Mouse (Mus musculus) MN1 (cell line): ENCODE data around the gene Vmn1r85.
"Not testable (repeated sequence)": the region's sequence is repeated elsewhere in the genome, so short reads cannot be mapped to it uniquely, and the experiment has no call there.

ENCODE experiments used
- DNase-seq: peaks from one replicate; pipeline ENCODE4 v3.0.0-alpha.2; 2016; ENCODE audit warnings: low spot score

The Vmn1r85 gene

DNA sequence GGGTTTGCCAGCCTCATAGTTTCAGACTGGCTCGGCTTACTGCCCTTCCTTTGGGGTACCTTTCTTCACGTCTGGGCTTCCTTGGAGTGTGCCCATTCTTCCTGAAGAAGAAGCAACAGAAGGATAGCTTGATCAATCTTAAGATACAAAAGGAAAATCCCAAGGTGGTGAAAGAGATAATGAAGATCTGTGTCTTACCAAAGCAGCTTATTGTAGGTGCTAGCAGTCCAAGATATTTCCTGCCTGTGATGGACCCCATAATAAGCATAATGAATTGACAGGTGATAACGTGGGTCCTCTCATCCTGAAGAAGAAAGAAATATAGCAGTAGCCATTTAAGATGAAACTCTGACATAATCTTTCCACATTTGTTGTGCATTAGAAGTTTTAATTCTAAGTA is at the start of gene Vmn1r85:
Gene Vmn1r85 (minus strand): TSS at position 101 of the 400 bp plus-strand sequence.
- DNase-seq, result no peak

DNA sequence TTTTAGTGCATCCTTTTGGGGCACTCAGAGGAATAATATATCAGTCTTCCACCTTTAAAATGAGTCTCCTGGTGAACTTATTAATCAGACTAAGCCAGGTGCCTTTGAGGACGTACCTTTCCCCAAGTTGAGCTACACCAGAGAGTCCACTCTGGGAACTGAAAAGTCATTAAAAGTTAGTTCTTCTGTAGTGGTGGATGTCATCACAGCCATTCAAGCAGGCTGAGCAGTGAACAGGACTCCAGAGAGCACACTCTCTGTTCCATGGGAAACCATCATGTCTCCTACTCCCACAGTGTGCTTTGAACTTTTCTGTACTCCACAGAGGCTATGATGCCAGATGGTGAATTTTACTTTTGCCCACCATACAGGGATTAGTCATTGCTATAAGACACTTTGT is 45.1 kb upstream of the Vmn1r85 start, which contains the start of gene Vmn1r87:
Gene Vmn1r87 (minus strand): TSS at position 101 of the 400 bp plus-strand sequence.
- DNase-seq, result no peak

DNA sequence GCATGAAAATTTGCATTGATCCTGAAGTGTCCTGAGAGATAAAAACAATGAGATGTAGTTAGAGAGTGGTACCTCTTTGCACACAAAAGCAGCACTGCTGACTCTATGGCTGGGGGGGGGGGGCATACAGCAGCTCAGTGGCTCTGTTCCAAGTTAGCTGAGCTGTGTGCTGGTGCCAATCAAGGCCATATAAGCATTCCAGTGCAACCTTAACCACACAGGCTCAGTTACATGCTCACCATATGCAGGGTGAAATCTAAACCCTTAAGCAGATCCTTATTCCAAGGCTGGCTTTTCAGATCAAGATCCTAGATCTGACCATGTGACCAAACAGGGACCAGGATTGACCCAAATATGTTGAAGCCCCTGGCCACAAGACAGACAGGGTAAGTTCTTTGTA is 42.4 kb upstream of the Vmn1r85 start:
- DNase-seq, result no peak

DNA sequence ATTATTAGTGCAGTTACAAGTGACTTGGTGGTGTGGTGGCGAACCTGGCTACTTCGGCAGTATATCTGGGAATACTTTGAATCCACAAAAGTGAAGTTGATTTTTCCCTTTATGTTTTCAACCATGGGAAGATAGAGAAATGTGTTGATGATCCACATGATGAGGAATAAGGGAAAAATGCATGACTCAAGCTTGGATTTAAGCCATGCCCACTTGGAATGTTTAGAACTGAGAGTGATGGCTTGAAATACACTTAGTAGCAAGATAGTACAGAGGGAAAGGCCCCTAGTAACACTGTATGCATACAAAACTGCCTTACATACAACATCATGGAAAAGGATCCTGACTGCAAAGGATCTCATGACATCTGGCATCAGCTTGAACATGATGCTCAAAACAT is 36.9 kb upstream of the Vmn1r85 start:
- DNase-seq, result no peak

DNA sequence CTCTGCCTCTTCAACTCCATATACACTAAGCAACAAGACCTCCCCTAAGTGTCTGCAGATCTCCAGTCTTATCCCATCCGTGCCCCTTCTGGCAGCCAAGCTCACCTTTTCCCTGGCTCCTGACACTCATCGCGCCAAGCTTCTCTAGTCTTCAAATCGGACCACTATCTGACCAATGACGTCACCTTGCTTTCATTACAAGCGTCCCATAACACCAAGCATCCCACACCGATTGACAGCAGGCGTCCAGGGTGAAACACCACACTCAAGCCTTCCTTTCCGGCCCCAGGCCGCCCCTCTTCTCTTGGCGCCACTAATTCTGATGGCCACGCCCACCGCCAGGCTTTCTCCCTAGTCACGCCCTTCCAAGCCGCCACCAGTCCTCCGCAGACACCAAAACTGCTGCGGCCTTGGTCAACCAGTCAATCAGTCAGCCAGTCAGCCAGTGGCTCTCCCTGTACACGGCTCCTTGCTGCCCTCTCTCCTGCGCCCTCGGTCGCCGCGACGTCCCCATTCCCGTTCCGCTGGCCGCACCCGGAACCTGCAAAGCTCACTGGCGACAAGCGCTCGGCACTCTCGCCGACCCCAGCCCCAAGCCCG is 28.7 kb upstream of the Vmn1r85 start:
- DNase-seq, result not testable (repeated sequence)

DNA sequence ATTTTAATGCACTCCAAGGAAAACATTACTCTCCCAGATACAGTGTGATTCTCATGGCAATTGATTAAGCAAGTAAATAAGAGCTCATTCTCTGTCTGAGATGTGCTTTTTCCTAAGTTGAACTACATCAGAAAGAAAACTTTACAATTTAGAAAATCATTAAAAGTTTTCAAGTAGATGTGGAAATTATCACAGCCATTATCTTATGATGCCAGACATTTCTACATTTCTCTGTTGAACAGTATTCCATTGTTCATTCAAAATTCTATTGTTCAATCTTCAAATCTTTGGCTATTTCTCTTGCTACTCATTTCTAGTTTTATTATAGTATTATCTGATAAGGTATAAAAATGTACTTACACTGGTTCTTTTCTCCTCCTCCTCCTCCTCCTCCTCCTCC is 24.8 kb upstream of the Vmn1r85 start, which contains the start of gene Vmn1r86:
Gene Vmn1r86 (minus strand): TSS at position 101 of the 400 bp plus-strand sequence.
- no peak for DNase-seq

DNA sequence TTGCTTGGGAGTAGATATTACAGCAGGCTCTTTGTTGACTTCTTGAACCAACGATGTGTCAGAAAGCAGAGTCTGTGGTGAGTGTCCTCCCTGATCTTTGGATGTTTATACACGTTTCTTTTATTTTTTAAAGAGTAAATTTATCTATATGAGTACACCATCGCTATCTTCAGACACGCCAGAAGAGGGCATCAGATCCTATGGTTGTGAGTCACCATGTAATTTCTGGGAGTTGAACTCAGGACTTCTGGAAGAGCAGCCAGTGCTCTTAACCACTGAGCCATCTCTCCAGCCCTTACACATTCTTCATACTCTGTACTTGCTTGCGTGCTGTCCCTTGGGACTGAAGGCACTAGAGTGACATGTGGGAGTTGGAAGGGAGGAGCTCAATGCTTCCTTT is 22.7 kb downstream of the Vmn1r85 start:
- DNase-seq, result no peak

DNA sequence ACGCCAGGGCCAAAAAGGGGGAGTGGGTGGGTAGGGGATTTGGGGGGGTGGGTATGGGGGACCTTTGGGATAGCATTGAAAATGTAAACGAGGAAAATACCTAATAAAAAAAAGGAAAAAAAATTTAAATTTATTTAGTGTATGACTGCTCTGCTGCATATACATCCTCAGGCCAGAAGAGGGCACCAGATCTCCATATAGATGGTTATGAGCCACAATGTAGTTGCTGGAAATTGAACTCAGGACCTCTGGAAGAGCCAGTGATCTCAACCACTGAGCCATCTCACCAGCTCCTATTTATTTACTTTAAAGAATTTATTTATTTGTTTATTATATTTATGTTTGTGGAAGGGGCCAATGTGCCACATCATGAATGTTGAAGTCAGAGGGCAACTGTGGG is 31.6 kb downstream of the Vmn1r85 start:
- not testable (repeated sequence) for DNase-seq

DNA sequence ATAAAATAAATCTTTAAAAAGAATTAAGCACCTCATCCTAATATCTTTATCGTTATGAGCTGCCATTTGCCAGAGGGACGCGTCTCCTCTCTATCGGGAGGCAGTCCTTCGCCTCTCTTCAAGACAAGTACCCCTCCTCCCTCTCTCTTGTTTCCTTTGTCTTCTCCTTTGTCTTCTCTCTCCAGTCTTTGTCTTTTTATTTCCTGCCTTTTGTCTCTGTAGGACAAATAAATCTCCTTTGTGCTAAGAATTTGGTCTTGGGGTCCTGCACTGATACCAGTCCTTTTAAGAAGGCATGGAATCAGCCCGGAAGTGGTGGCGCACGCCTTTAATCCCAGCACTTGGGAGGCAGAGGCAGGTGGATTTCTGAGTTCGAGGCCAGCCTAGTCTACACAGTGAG is 35.4 kb downstream of the Vmn1r85 start:
- no peak for DNase-seq

DNA sequence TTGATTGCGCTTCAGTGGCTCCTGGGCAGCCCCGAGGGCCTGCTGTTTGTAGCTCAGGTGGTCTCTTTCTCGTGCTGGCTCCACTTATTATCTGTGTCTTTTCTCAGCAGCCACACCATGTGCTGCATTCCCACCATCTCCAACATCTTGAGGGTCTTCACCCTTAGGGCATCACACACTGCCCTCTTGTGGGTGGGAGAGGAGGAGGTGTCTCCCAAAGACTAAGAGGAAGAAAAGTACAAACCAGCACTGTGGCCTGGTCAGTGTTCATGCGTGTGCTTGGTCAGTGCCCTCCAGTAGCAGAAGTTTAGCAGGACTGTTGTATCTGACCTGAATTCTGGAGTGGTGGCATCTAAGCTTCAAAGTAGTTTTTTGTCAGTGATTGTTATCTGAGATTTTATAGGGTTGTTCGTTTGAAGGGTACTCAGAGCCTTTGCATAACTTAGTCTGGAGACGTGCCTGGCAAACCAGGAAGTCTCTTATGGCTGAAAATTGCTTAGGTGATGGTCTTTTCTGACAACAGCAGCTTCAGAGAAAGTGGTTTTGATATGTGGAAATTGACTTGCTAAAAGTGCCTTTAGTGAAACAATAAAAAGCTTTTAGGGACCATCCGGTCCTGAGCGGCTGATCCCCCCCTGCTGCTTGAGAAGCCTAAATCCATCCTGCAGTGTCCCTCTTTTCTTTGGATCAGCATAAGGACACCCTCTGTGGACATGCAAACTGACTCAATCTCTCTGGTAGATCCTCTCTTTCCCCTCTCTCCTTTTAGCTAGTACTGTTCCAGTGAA is 37.9 kb downstream of the Vmn1r85 start:
- DNase-seq, result no peak

DNA sequence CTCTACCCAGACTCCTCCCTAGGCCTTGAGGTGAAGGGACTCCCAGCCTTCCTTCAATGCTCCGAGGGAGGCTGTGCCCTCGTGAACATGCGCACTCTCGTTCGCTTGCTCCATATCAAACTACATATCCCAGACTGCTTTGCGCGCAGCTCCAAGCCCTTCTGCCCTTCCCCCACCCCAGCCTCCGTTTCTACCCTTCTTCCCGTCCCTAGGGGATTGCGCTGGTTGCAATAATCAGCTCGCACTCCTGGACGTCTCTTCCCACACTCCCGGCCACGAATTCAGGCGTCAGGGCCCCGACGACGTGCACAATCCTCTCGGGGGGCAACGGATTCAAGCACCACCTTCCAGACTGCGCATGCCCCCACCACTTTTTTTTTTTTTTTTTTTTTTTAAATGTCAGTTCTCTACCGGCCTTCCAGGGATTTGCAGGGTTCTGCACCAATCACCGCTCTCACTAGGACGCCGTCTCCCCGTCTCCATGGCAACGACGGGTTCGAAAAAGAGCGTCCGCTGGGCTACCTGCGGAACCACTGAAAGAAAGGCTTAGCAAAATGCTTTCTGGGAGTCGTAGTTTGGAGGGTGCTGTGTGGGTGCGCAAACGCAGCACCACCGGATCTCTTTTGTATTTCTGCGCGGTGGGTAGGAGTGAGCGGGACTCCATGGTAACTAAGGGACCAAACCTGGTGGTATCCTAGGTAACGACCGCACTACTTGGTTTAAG is 40.5 kb downstream of the Vmn1r85 start, which contains the start of gene Mzf1:
Gene Mzf1 (minus strand): TSS at position 478 of the 724 bp plus-strand sequence.
- DNase-seq, result peak; percentile 96

DNA sequence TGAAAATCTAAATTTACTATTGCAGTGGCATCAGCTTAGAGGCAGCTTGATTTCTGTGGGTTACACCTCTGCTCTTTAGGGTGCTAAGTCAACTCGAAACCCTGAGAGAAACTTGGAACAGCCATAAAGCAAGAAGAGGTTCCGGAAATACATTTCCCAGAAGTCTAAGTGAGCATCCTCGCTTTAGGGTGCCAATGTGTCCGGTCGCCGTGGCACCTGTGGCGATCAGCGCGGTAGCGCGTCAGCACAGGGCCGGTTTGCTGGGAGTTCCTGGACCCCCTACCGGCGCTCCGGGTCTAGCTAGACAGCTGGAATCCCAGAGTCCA is 41.0 kb downstream of the Vmn1r85 start:
- no peak for DNase-seq

DNA sequence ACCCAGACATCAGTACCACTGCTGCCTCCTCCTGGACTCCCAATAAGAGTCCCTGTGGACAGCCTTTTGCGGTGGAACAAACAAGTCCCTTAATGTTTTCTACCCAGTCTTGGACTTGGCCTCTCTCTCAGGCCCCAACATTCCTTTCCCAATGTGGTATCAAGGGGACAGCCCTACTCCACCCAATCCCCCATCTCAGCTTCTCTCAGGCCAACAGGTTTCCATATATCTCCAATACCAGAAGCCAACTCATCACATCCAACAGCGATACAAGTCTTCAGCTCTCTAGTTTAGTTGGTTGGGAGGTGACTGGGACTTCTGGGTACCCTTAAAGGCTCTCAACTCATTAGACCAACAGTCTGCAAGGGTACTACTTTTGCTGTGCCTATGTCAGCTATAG is 41.5 kb downstream of the Vmn1r85 start:
- no peak for DNase-seq

DNA sequence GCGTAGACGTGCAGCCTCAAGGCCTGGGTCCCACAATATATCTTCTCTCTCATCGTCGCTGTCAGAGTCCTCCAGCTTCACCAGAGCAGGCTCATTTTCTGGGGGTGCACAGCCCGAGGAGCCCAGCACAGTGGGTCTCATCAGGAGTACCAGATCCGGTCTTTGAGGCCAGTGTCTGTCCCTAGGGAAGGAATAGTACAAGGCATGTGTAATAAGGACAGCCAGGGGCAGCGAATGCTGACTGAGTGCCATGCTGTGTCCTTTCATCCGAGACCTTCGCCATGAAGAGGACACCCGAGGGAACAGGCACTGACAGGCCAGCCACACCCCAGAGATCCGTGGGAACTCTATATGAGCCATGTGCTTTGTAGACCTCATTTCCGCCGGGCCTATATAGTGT is 42.0 kb downstream of the Vmn1r85 start:
- DNase-seq, result no peak

DNA sequence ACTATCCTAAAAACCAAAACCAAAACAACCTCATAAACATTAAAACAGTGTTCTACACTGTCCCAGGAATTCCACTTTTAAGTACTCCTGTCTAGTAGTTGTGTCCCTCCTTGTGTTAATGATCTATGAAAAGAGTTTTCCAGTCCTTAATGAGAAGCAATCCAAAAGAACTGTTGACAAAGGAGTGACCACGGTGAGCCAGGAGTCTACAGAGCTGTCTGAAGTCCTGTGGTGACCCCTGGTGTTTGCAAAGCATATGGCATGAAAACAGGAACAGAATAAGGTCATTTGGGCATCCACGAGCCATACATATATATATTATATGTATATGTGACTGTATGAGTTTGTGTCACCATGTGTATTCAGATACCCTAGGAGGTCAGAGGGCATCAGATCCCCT is 48.9 kb downstream of the Vmn1r85 start:
- peak; percentile 76 for DNase-seq

DNA sequence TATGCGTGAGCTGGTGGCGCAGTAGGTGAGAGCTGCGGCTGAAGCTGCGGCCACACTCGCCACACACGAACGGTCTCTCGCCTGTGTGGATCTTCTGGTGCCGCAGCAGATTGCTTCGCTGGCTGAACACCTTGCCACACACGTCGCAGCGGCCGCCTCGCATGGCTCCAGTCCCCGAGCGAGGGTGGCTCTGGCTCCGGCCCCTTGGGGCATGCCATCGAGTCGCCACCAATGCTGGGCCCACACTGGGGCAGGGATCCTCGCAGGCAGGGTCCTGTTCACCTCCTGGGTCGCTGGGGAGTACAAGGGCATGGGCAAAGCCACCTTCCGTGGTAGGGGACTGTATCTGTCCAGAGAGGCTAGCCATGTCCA is 50.7 kb downstream of the Vmn1r85 start:
- DNase-seq, result no peak

DNA sequence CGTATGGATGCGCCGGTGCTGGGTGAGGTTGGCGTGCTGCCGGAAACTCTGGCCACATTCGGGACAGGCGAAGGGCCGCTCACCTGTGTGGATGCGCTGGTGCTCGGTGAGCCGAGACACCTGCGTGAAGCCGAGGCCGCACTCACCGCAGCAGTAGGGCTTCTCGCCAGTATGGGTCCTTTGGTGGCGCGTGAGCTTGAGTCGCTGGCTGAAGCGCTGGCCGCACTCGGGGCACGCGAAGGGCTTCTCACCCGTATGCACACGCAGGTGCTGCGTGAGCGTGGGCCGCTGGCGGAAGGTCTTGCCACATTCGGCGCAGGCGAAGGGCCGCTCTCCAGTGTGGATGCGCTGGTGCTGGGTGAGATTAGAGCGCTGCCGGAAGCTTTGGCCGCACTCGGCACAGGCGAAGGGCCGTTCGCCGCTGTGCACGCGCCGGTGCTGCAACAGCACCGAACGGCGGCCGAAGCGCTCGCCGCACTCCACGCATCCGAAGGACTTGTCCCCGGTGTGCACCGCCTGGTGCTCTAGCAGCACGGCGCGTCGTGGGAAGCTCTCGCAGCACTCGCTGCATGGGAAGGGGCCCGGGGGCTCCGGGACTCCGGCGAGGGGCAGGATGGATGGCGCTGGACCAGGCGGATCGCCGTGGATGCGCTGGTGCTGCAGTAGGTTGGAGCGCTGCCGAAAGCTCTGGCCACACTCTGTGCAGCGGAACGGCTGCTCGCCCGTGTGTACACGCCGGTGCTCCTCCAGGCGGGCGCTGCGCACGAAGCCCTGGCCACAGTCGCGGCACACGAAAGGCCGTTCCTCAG is 51.3 kb downstream of the Vmn1r85 start:
- no peak for DNase-seq

DNA sequence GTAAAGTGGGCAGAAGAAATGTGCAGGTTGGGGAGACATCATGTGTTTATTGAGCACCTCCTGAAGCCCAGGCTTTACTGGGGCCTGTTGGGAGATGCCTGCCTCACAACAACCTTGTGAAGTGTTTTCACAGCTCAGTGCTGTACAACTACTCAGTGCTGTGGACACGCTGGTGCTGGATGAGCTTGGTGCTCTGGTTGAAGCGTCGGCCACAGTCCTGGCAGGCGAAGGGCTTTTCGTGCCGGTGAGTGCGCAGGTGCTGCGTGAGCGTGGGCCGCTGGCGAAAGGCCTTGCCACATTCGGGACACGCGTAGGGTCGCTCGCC is 51.9 kb downstream of the Vmn1r85 start:
- no peak for DNase-seq

DNA sequence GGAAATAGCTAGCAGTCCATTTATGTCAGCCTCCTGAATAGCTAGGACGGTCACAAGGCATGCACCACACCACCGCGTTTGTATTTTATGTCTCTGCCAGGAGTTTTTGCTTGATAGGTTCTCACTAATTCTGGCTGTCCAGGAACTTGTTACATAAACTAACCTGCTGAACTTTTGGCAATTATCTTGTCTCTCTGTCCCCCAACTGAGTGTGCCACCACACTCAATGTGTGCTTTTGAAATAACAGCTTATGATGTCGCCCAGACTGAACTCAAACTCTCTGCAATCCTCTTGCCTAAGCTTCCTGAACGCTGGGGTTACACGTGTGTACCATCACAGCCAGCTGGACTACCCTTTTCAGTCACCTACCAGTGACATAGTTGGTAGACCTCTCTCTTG is 52.5 kb downstream of the Vmn1r85 start:
- no peak for DNase-seq

DNA sequence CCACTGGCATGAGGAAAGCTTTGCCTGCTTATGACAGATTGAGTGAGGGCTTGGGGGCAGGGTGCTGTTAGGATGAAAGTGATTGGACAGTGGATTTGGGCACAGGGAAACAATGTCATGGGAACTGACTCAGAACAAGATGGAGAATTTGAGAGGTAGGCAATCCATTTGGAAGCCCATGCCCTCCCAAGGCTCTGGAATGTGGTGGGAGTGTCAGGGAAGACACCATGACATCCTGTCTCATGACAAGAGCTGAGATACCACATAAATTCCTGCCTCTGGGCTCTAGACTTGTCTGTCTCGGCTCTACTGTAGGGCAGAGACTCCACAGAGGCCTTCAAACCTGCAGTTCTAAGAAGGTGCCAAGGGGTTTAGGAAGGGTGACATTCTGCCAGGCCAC is 53.7 kb downstream of the Vmn1r85 start:
- no peak for DNase-seq

DNA sequence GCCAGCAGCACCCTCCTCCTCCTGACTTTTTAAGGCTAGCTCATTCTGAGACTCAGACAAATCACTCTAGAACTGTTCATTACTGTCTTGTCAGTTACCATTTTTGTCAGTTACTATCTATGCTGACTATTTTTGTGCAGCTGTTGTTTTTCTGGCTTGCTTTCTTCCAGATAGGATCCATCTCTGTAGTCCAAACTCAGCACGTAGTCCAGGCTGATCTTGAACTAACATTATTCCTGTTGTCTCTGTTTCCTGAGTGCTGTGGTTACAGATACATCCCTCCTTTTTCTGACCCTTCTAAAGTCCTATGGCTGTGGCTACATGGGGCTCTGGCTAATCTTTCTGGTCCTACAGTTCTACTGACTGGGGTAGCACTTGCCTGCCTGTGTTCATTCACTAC is 55.8 kb downstream of the Vmn1r85 start:
- no peak for DNase-seq

DNA sequence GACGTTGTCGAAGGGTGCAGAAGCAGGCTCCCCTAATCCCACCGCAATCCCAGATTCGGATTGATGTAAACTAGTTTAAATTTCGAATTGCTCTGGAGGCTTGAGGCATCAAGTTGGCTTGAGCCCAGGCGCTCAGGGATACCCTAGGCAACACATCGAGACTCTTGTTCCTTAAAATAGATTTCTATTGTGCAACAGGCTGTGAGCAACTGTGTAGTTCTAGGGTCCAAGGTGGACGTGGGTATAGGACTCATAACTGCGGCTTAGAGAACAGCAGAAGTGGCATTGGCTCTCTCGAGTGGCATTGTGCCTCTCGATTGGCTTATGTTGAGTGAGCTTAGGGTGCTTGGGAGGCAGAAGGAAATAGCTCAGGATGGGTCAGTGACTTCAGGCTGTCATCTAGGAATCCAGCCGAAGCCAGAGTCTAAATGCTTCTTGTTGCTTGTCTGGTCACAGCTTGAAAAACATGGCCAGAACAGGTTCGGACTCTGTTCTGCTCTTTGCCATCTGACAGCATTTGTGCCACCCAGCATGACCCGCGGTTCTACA is 56.3 kb downstream of the Vmn1r85 start:
- DNase-seq, result peak; percentile 40
